ENCODE assay signal across 24 mouse cellular contexts in the genomic region with DNA sequence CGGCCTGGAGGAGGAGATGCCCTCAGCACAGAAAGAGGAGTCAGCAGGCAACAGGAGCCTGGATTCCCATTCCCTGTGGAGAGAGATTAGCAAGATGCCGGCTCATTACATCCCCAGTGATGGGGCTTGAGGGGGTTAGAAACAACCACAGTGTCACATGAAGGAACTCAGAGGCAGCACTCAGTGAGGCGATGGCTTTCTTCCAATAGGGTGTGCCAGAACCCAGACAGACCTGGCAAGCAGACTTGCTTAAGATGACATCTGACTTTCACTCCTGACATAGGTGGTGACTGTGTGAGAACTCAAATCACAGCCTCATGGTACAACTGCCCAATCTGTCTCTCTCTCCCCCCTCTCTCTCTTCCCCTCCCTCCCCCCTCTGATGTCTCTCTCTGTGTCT. TPM values are rescaled to one million over a fixed set of nuclear protein-coding genes. Genes with fewer than 3 reads are reported as not detected.
DNase-seq lines count a peak whose midpoint lies in the region; ATAC-seq and TF ChIP-seq lines count a peak whose summit lies in the region.
"Had no signal": no experiment of that assay in that cellular context is flagged by ENCODE, and none has a peak within 500 bp of the region (broad histone marks: within the 10 kb centered on the region; RNA-seq: fewer than 3 reads in every experiment).

No protein-coding gene starts in this region.

- no peaks in the 10 kb centered on the region for H3K4me1 ChIP-seq in embryonic facial prominence, embryonic 14.5 days (ENCODE audit: control insufficient read depth, insufficient read depth, low read length)
- H3K4me1 ChIP-seq in embryonic facial prominence, embryonic 10.5 days: 0 out of 2 replicates have a peak, but pooled peaks cover 8% of the 10 kb centered on the region
- no peaks in the 10 kb centered on the region for H3K4me1 ChIP-seq in midbrain, embryonic 11.5 days (ENCODE audit: control insufficient read depth, insufficient read depth, low read length)
- H3K4me1 ChIP-seq in midbrain, embryonic 10.5 days: no peaks in the 10 kb centered on the region
- H3K4me1 ChIP-seq in stomach, postnatal 0 days (replicated peaks; ENCODE audit: control insufficient read depth, insufficient read depth): no peaks in the 10 kb centered on the region
- H3K4me1 ChIP-seq: limb, embryonic 15.5 days; megakaryocyte, embryonic 14.5 days; stomach, embryonic 15.5 days had no signal

- 39% methylated on average over 3 of the region's 3 CpGs for WGBS in embryonic facial prominence, embryonic 14.5 days
- WGBS in embryonic facial prominence, embryonic 10.5 days: 47% methylated on average over 3 of the region's 3 CpGs
- WGBS in midbrain, embryonic 11.5 days: 36% methylated on average over 3 of the region's 3 CpGs
- WGBS in midbrain, embryonic 10.5 days: 32% methylated on average over 3 of the region's 3 CpGs
- WGBS in stomach, postnatal 0 days: 61% methylated on average over 3 of the region's 3 CpGs

- H3K4me2 ChIP-seq in embryonic facial prominence, embryonic 14.5 days (ENCODE audit: low read depth, low read length): no peak overlapping the region
- H3K4me2 ChIP-seq in midbrain, embryonic 11.5 days: no peak overlapping the region
- H3K4me2 ChIP-seq in stomach, postnatal 0 days (replicated peaks; ENCODE audit: low read depth): no peak overlapping the region
- H3K4me2 ChIP-seq: hindbrain, embryonic 15.5 days; limb, embryonic 15.5 days; neural tube, embryonic 15.5 days; stomach, embryonic 15.5 days had no signal

- no peak overlapping the region for H3K9ac ChIP-seq in embryonic facial prominence, embryonic 14.5 days (ENCODE audit: low read depth, low read length)
- no peak overlapping the region for H3K9ac ChIP-seq in midbrain, embryonic 11.5 days (ENCODE audit: low read length)
- H3K9ac ChIP-seq in stomach, postnatal 0 days (ENCODE audit: low read length): no peak overlapping the region
- H3K9ac ChIP-seq: hindbrain, embryonic 15.5 days; limb, embryonic 15.5 days; liver, postnatal 0 days; neural tube, embryonic 15.5 days; stomach, embryonic 15.5 days had no signal

- no peak for TF ChIP-seq EP300 in stomach, postnatal 0 days (optimal IDR thresholded peaks at IDR 0.05)

- intact Hi-C loops in heart, postnatal 10 days (cut with DNase I): no loop called here
- intact Hi-C loops in heart, postnatal 25 days (cut with DNase I): no loop called here

- 0 out of 2 replicates have a peak, but pooled peaks cover 5% of the 10 kb centered on the region for H3K9me3 ChIP-seq in embryonic facial prominence, embryonic 14.5 days (ENCODE audit: control insufficient read depth, low read length)
- H3K9me3 ChIP-seq in embryonic facial prominence, embryonic 10.5 days: peaks cover 3% of the 10 kb centered on the region; the same call in 1 of the 2 replicates
- H3K9me3 ChIP-seq in midbrain, embryonic 11.5 days (ENCODE audit: control insufficient read depth, low read length): no peaks in the 10 kb centered on the region
- H3K9me3 ChIP-seq in midbrain, embryonic 10.5 days (replicated peaks): no peaks in the 10 kb centered on the region
- H3K9me3 ChIP-seq in stomach, postnatal 0 days (ENCODE audit: control insufficient read depth, low read length): no peaks in the 10 kb centered on the region
- H3K9me3 ChIP-seq: hindbrain, embryonic 15.5 days; limb, embryonic 15.5 days; neural tube, embryonic 15.5 days; stomach, embryonic 15.5 days had no signal

- peak; percentile 41 for DNase-seq in embryonic facial prominence, embryonic 14.5 days (ENCODE audit: low spot score)
- DNase-seq in embryonic facial prominence, embryonic 10.5 days (ENCODE audit: low spot score): no peak
- DNase-seq in heart, postnatal 10 days: peak; percentile 26 to 31
- DNase-seq in heart, postnatal 25 days (ENCODE audit: low spot score): no peak
- peak; percentile 81 for DNase-seq in midbrain, embryonic 11.5 days (ENCODE audit: low spot score, missing footprints)
- DNase-seq in midbrain, embryonic 10.5 days (ENCODE audit: low spot score): no peak
- no peak for DNase-seq in stomach, postnatal 0 days (ENCODE audit: low spot score)
- no peak for DNase-seq in ovary, adult 18-20 months (ENCODE audit: low spot score)
- DNase-seq: adrenal gland, adult 8-10 months; B cell, adult 2 months; cerebellum, adult 11 months; gastrocnemius, postnatal 25 days; layer of hippocampus, postnatal 36 days; liver, postnatal 0 days; lung, postnatal 14 days had no signal

- TF ChIP-seq CTCF in stomach, postnatal 0 days (IDR thresholded peaks at IDR 0.05; ENCODE audit: low read depth): no peak

- no peak overlapping the region for H3K27ac ChIP-seq in embryonic facial prominence, embryonic 14.5 days (replicated peaks; ENCODE audit: low read depth, low read length)
- H3K27ac ChIP-seq in embryonic facial prominence, embryonic 10.5 days (replicated peaks): no peak overlapping the region
- H3K27ac ChIP-seq in midbrain, embryonic 11.5 days (ENCODE audit: low read depth, low read length): no peak overlapping the region
- no peak overlapping the region for H3K27ac ChIP-seq in midbrain, embryonic 10.5 days (replicated peaks)
- H3K27ac ChIP-seq in stomach, postnatal 0 days (replicated peaks): no peak overlapping the region
- H3K27ac ChIP-seq: heart, adult 2 months; hindbrain, embryonic 15.5 days; kidney, postnatal 0 days; limb, embryonic 15.5 days; neural tube, embryonic 15.5 days; stomach, embryonic 15.5 days had no signal

- no peak for ATAC-seq in embryonic facial prominence, embryonic 14.5 days (ENCODE audit: low read depth)
- no peak for ATAC-seq in midbrain, embryonic 11.5 days (ENCODE audit: low FRiP score)
- ATAC-seq in stomach, postnatal 0 days (ENCODE audit: low FRiP score, low TSS enrichment): 0 out of 2 replicates have a peak, but pooled peaks have one; percentile 24
- ATAC-seq: intestine, embryonic 16.5 days; liver, postnatal 0 days; midbrain, embryonic 16.5 days had no signal

- H3K27me3 ChIP-seq in embryonic facial prominence, embryonic 14.5 days (replicated peaks; ENCODE audit: control insufficient read depth, insufficient read depth, low read length): no peaks in the 10 kb centered on the region
- H3K27me3 ChIP-seq in embryonic facial prominence, embryonic 10.5 days (replicated peaks; ENCODE audit: low read depth, poor library complexity, severe bottlenecking): no peaks in the 10 kb centered on the region
- no peaks in the 10 kb centered on the region for H3K27me3 ChIP-seq in midbrain, embryonic 11.5 days (ENCODE audit: control insufficient read depth, insufficient read depth, low read length)
- H3K27me3 ChIP-seq in midbrain, embryonic 10.5 days (ENCODE audit: low read depth, poor library complexity, severe bottlenecking): no peaks in the 10 kb centered on the region
- H3K27me3 ChIP-seq in stomach, postnatal 0 days (ENCODE audit: control insufficient read depth, insufficient read depth, low read length): no peaks in the 10 kb centered on the region
- H3K27me3 ChIP-seq: hindbrain, embryonic 15.5 days; limb, embryonic 15.5 days; neural tube, embryonic 15.5 days; stomach, embryonic 15.5 days had no signal

- no peak overlapping the region for H3K4me3 ChIP-seq in embryonic facial prominence, embryonic 14.5 days (ENCODE audit: low read depth, low read length)
- no peak overlapping the region for H3K4me3 ChIP-seq in embryonic facial prominence, embryonic 10.5 days
- H3K4me3 ChIP-seq in midbrain, embryonic 11.5 days (ENCODE audit: low read depth, low read length): no peak overlapping the region
- H3K4me3 ChIP-seq in midbrain, embryonic 10.5 days: no peak overlapping the region
- no peak overlapping the region for H3K4me3 ChIP-seq in stomach, postnatal 0 days (ENCODE audit: low read depth, low read length)
- H3K4me3 ChIP-seq: heart, adult 2 months; hindbrain, embryonic 15.5 days; limb, embryonic 15.5 days; megakaryocyte, embryonic 14.5 days; neural tube, embryonic 15.5 days; stomach, embryonic 15.5 days had no signal

- no peaks in the 10 kb centered on the region for H3K36me3 ChIP-seq in embryonic facial prominence, embryonic 14.5 days (ENCODE audit: control insufficient read depth, insufficient read depth, low read length)
- H3K36me3 ChIP-seq in embryonic facial prominence, embryonic 10.5 days (replicated peaks): no peaks in the 10 kb centered on the region
- H3K36me3 ChIP-seq in midbrain, embryonic 11.5 days (ENCODE audit: control insufficient read depth, insufficient read depth, low read length): no peaks in the 10 kb centered on the region
- H3K36me3 ChIP-seq in midbrain, embryonic 10.5 days: no peaks in the 10 kb centered on the region
- no peaks in the 10 kb centered on the region for H3K36me3 ChIP-seq in stomach, postnatal 0 days (ENCODE audit: control insufficient read depth, insufficient read depth, low read length)
- H3K36me3 ChIP-seq: hindbrain, embryonic 15.5 days; limb, embryonic 15.5 days; neural tube, embryonic 15.5 days; stomach, embryonic 15.5 days had no signal

RNA-seq across cellular contexts. Expression of gene Atrnl1, which starts 50.1 kb away (rescaled TPM):
- 7.2 and 7.8 TPM in 2 replicates for polyA plus RNA-seq in embryonic facial prominence, embryonic 14.5 days (2014; fragmentation: Nextera tagmentation; extraction: Ambion mirVana)
- 4.0 and 4.3 TPM in 2 replicates for polyA plus RNA-seq in embryonic facial prominence, embryonic 10.5 days (2016; fragmentation: Nextera tagmentation; extraction: Ambion mirVana)
- 10 to 100 TPM; 24.3 to 24.9 TPM for total RNA-seq in heart, postnatal 10 days (2021)
- total RNA-seq in heart, postnatal 25 days (2021): 10 to 100 TPM; 13.8 to 16.1 TPM
- polyA plus RNA-seq in midbrain, embryonic 11.5 days (2014; fragmentation: Nextera tagmentation; extraction: Ambion mirVana): 5.6 and 6.4 TPM in 2 replicates
- polyA plus RNA-seq in midbrain, embryonic 10.5 days (2016; fragmentation: Nextera tagmentation; extraction: Ambion mirVana): 3.0 and 4.1 TPM in 2 replicates
- polyA plus RNA-seq in stomach, postnatal 0 days (2015; fragmentation: Nextera tagmentation; extraction: Ambion mirVana): 3.9 and 4.2 TPM in 2 replicates

Comparison
In these comparisons a context has a peak if more than half of its experiments do, and no peak if none do; other contexts are left out.
1. DNase-seq: peak in embryonic facial prominence, embryonic 14.5 days (single experiment), heart, postnatal 10 days (2 of 2) and midbrain, embryonic 11.5 days (single experiment); none in embryonic facial prominence, embryonic 10.5 days (single experiment), heart, postnatal 25 days (single experiment), midbrain, embryonic 10.5 days (single experiment), stomach, postnatal 0 days (single experiment) and ovary, adult 18-20 months (single experiment).